Mouse (Mus musculus): ENCODE data around the gene Dars. TPM values are rescaled to one million over a fixed set of nuclear protein-coding genes. Genes with fewer than 3 reads are reported as not detected.

Dars gene
- polyA plus RNA-seq, 1 experiment = 44.8 TPM

DNA sequence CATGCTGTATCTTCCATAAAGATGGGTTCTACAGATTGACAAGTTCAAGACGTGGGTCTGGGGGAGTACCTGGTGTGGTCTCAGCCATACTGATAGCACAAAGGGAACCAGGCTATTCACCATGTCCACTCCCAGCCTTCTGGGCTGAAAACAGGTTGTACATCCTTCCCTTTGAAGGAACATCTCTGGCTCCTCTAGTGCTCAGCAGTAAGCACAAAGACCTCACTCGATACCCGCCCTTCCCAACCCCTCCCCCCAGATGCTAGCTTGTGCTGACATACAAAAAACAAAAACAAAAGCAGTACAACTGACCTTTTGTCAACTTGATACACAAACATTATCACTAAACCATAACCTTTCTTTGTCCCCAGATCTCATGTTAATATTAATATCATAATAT is 22.5 kb downstream of the Dars start:
- WGBS = 89% methylated on average over 3 of the region's 3 CpGs
- H3K4me1 ChIP-seq (ENCODE audit: control insufficient read depth, insufficient read depth, low read length) = no peaks in the 10 kb centered on the region
- TF ChIP-seq CTCF (IDR thresholded peaks at IDR 0.05; ENCODE audit: borderline replicate concordance, insufficient read depth, low read depth, low read length) (no peak), POLR2A (IDR thresholded peaks at IDR 0.05; ENCODE audit: borderline replicate concordance, insufficient read depth, low read length) (no peak)
- no peaks in the 10 kb centered on the region for H3K27me3 ChIP-seq (ENCODE audit: control insufficient read depth, insufficient read depth, low read length)
- no peak overlapping the region for H3K27ac ChIP-seq (ENCODE audit: insufficient read depth, low read length)
- no peak overlapping the region for H3K4me3 ChIP-seq (replicated peaks; ENCODE audit: insufficient read depth, low read depth, low read length)
- DNase-seq = no peak

DNA sequence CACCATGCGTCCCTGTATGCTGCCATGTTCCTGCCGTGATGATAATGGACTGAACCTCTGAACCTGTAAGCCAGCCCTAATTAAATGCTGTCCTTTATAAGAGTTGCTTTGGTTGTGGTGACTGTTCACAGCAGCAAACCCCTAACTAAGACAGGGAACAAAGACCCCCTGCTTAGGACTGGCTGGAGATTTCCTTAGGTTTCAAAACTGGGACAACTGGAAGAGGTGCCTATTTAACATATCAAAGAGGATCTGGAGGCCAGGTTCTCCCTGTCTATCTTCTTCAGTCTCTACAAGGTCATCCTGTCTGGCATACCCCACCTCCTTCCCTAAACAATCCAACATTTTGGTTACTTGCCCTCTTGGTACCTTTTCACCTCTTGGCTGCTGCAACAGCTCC is 24.8 kb downstream of the Dars start:
- no peaks in the 10 kb centered on the region for H3K4me1 ChIP-seq (ENCODE audit: control insufficient read depth, insufficient read depth, low read length)
- H3K27me3 ChIP-seq (ENCODE audit: control insufficient read depth, insufficient read depth, low read length) = no peaks in the 10 kb centered on the region
- WGBS = 64% methylated on average over 2 of the region's 2 CpGs
- DNase-seq = no peak
- H3K4me3 ChIP-seq (replicated peaks; ENCODE audit: insufficient read depth, low read depth, low read length) = no peak overlapping the region
- no peak overlapping the region for H3K27ac ChIP-seq (ENCODE audit: insufficient read depth, low read length)
- TF ChIP-seq POLR2A (IDR thresholded peaks at IDR 0.05; ENCODE audit: borderline replicate concordance, insufficient read depth, low read length) (no peak), CTCF (IDR thresholded peaks at IDR 0.05; ENCODE audit: borderline replicate concordance, insufficient read depth, low read depth, low read length) (no peak)

DNA sequence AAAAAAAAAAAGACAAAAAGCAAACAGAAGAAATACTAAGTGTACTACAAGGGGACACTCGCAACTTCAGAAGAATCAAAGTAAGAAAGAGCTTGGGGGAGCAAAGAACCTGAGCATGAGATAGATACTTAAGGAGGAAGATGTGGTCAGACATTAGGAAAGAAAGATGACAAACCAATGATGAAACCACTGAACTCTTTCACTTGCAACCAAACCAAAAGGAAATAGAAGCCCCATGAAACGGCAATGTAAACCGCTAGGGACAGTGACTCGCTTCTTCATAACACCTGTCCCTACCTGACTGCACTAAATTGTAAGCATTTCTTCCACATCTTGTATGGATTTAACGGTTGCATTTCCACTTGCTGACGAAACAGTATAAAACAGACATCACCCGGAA is 30.7 kb downstream of the Dars start:
- 97% methylated on average over 7 of the region's 7 CpGs for WGBS
- Histone ChIP-seq H3K4me3 (replicated peaks; ENCODE audit: insufficient read depth, low read depth, low read length) (no peak overlapping the region), H3K4me1 (ENCODE audit: control insufficient read depth, insufficient read depth, low read length) (no peaks in the 10 kb centered on the region), H3K27ac (ENCODE audit: insufficient read depth, low read length) (no peak overlapping the region), H3K27me3 (ENCODE audit: control insufficient read depth, insufficient read depth, low read length) (no peaks in the 10 kb centered on the region)
- DNase-seq = no peak
- TF ChIP-seq POLR2A (IDR thresholded peaks at IDR 0.05; ENCODE audit: borderline replicate concordance, insufficient read depth, low read length) = no peak

DNA sequence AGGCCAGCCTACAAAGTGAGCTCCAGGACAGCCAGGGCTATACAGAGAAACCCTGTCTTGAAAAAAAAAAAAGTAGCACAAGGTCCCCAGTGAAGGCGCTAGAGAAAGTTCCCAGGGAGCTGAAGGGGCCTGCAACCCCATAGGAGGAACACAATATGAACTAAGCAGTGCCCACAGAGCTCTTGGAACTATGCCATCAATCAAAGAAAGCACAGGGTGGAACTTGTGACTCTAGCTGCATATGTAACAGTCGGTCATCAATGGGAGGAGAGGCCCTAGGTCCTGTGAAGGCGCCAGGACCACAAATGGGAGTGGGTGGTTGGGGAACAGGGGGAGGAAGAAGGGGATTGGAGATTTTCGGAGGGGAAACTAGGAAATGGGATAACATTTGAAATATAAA is 40.3 kb downstream of the Dars start:
- Histone ChIP-seq H3K4me3 (replicated peaks; ENCODE audit: insufficient read depth, low read depth, low read length) (no peak overlapping the region), H3K27ac (ENCODE audit: insufficient read depth, low read length) (no peak overlapping the region), H3K4me1 (ENCODE audit: control insufficient read depth, insufficient read depth, low read length) (no peaks in the 10 kb centered on the region), H3K27me3 (ENCODE audit: control insufficient read depth, insufficient read depth, low read length) (no peaks in the 10 kb centered on the region)
- no peak for DNase-seq
- TF ChIP-seq POLR2A (IDR thresholded peaks at IDR 0.05; ENCODE audit: borderline replicate concordance, insufficient read depth, low read length) (no peak), CTCF (IDR thresholded peaks at IDR 0.05; ENCODE audit: borderline replicate concordance, insufficient read depth, low read depth, low read length) (no peak)
- 72% methylated on average over 4 of the region's 4 CpGs for WGBS

DNA sequence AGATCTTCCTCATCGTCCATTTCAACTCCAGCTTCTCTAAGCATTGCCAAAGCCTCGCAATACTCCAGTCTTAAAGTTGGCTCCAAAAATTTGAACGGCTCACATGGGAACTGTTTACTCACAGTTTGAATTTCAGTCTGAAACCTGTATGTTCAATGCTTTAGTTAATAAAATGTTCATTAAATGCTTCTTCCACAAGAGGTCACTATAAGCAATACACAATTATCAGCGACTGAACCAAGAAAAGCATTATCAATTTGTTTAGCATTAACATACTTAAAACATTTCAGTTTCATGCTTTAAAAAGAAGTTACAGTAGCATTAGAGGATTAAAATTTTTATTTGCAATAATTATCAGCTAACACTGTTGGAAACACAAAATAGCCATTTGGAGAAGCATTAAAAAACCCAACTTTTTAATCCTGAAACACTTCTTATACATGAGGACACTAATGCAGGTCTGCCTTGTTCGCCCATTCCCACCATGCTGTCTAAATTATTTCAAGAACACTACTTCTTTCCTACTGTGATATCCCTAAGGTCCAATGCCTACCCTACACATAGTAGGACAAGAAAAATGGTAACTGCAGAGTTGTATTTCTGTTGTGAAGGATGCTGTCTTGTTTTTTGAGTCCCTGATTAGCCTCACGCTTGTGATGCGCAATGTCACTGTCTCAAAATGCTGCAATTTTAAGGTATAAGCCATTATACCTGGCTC is 44.9 kb downstream of the Dars start:
- no peak for DNase-seq
- H3K27ac ChIP-seq (ENCODE audit: insufficient read depth, low read length) = no peak overlapping the region
- no peaks in the 10 kb centered on the region for H3K4me1 ChIP-seq (ENCODE audit: control insufficient read depth, insufficient read depth, low read length)
- H3K4me3 ChIP-seq (replicated peaks; ENCODE audit: insufficient read depth, low read depth, low read length) = no peak overlapping the region
- TF ChIP-seq CTCF (IDR thresholded peaks at IDR 0.05; ENCODE audit: borderline replicate concordance, insufficient read depth, low read depth, low read length) (peak; percentile 48; the same call in 1 of the 2 replicates), POLR2A (IDR thresholded peaks at IDR 0.05; ENCODE audit: borderline replicate concordance, insufficient read depth, low read length) (no peak)
- no peaks in the 10 kb centered on the region; the same call in 1 of the 2 replicates for H3K27me3 ChIP-seq (ENCODE audit: control insufficient read depth, insufficient read depth, low read length)
- 49% methylated on average over 7 of the region's 7 CpGs for WGBS

DNA sequence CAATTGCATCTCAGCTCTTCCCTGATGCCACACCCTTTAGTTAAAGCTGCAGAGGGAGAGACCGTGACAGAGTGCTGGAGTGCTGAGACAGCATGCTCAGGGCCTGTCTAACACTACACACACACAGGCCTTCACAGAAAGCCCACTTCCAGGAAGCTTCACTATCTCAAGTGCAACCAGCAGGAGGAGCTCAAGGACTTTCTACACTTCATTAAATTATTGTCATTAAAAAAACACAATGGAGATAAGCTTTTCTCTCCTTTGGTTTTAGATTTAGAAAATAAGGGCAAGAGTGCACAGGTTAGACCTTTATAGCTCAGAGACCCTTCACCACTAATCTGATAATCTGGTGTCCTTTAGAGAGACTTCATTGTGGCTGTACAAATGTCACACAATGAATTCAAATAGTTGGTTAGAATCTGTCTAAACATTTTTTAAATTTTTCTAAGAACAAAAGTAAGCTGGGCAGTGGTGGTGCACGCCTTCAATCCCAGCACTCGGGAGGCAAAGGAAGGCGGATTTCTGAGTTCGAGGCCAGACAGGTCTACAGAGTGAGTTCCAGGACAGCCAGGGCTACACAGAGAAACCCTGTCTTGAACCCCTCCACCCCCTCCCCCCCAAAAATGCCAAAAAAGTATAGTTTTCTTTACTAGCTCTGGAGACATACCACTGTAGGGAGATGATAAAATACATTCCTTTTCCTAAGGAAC is 48.3 kb downstream of the Dars start:
- DNase-seq = no peak
- 54% methylated on average over 5 of the region's 5 CpGs for WGBS
- no peaks in the 10 kb centered on the region for H3K4me1 ChIP-seq (ENCODE audit: control insufficient read depth, insufficient read depth, low read length)
- H3K27ac ChIP-seq (ENCODE audit: insufficient read depth, low read length) = no peak overlapping the region
- no peak overlapping the region for H3K4me3 ChIP-seq (replicated peaks; ENCODE audit: insufficient read depth, low read depth, low read length)
- H3K27me3 ChIP-seq (ENCODE audit: control insufficient read depth, insufficient read depth, low read length) = no peaks in the 10 kb centered on the region; the same call in 1 of the 2 replicates
- TF ChIP-seq POLR2A (IDR thresholded peaks at IDR 0.05; ENCODE audit: borderline replicate concordance, insufficient read depth, low read length) = no peak
- peak; percentile 20; the same call in 1 of the 2 replicates for TF ChIP-seq CTCF (IDR thresholded peaks at IDR 0.05; ENCODE audit: borderline replicate concordance, insufficient read depth, low read depth, low read length)

DNA sequence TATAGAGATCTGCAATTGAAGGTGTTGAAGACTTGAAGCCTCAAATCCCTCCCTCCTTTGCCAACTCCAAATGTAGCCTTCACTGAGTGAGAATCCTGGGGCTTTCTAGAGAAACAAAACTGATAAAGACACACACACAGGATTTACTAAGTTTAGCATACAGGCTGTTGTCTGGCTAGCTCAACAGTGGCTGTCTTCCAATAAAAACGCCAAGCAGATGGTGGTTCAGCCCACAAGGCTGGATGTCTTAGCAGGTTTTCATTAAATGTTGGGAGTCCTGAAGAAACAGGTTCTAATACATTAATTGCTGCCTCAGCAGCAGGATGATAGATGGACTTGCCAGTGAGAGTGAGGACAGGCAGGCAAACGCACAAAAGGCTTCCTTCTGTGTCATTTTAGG is 56.6 kb downstream of the Dars start:
- H3K4me3 ChIP-seq (replicated peaks; ENCODE audit: insufficient read depth, low read depth, low read length) = no peak overlapping the region
- H3K4me1 ChIP-seq (ENCODE audit: control insufficient read depth, insufficient read depth, low read length) = no peaks in the 10 kb centered on the region; the same call in 1 of the 2 replicates
- 1% methylated on average over 2 of the region's 2 CpGs for WGBS
- TF ChIP-seq POLR2A (IDR thresholded peaks at IDR 0.05; ENCODE audit: borderline replicate concordance, insufficient read depth, low read length) (no peak), CTCF (IDR thresholded peaks at IDR 0.05; ENCODE audit: borderline replicate concordance, insufficient read depth, low read depth, low read length) (no peak)
- H3K27me3 ChIP-seq (ENCODE audit: control insufficient read depth, insufficient read depth, low read length) = no peaks in the 10 kb centered on the region
- DNase-seq = peak; percentile 66 to 82
- no peak overlapping the region for H3K27ac ChIP-seq (ENCODE audit: insufficient read depth, low read length)

Data from cerebellum, adult 2 months (tissue).